Mouse (Mus musculus) limb, embryonic 11.5 days (tissue): Measurements from ENCODE around the gene Serp1. TPM values are rescaled to one million over a fixed set of nuclear protein-coding genes. Genes with fewer than 3 reads are reported as not detected.

Source experiments
- ATAC-seq: fragments of 200-750 bp; cut with Nextera tagmentation; 2 replicates; pipeline ENCODE4 v1.8.0; 2017; ENCODE audit warnings: low read depth; ENCODE audit not compliant: insufficient number of reproducible peaks, low FRiP score, low TSS enrichment
- DNase-seq: peaks from one replicate; pipeline ENCODE4 v3.0.0-alpha.2; 2015; ENCODE audit warnings: low spot score
- H3K27ac ChIP-seq: fragments of 300-500 bp; sonication (generic); replicated peaks from 2 replicates; pipeline ENCODE4 v1.5.1; 2014; ENCODE audit warnings: low read depth, mild to moderate bottlenecking, low read length
- H3K27me3 ChIP-seq: fragments of 300-500 bp; sonication (generic); 2 replicates; pipeline ENCODE4 v1.6.1; 2014; ENCODE audit warnings: mild to moderate bottlenecking, low read length, mixed read lengths; ENCODE audit not compliant: control insufficient read depth, insufficient read depth
- H3K36me3 ChIP-seq: fragments of 300-500 bp; sonication (generic); 2 replicates; pipeline ENCODE4 v1.6.1; 2014; ENCODE audit warnings: mild to moderate bottlenecking, low read length, moderate library complexity, mixed read lengths; ENCODE audit not compliant: control insufficient read depth, insufficient read depth
- H3K4me1 ChIP-seq: fragments of 300-500 bp; sonication (generic); 2 replicates; pipeline ENCODE4 v1.6.1; 2014; ENCODE audit warnings: low read length, mixed read lengths; ENCODE audit not compliant: control insufficient read depth, insufficient read depth
- H3K4me2 ChIP-seq: fragments of 300-500 bp; sonication (generic); 2 replicates; pipeline ENCODE4 v1.6.1; 2014; ENCODE audit warnings: low read depth, mild to moderate bottlenecking, moderate library complexity; ENCODE audit not compliant: severe bottlenecking
- H3K4me3 ChIP-seq: fragments of 300-500 bp; sonication (generic); 2 replicates; pipeline ENCODE4 v1.5.1; 2014; ENCODE audit warnings: low read depth, low read length
- H3K9ac ChIP-seq: fragments of 300-500 bp; sonication (generic); 2 replicates; pipeline ENCODE4 v1.6.1; 2014; ENCODE audit warnings: mild to moderate bottlenecking, low read length
- H3K9me3 ChIP-seq: fragments of 300-500 bp; sonication (generic); 2 replicates; pipeline ENCODE4 v1.6.1; 2016; ENCODE audit warnings: low read length; ENCODE audit not compliant: control insufficient read depth
- WGBS: fragments of 180-500 bp; shearing (Covaris S2); extraction: QIAGEN DNeasy Blood & Tissue Kit; methylation state at CpG from one replicate; pipeline ENCODE4 v1.1.7; 2014; 5-methylcytosine and 5-hydroxymethylcytosine counted together
- polyA plus RNA-seq: library from polyadenylated mRNA; unstranded; fragments of >200 nt; fragmentation: Nextera tagmentation; extraction: Ambion mirVana; gene quantifications from 2 replicates; pipeline ENCODE4 v1.2.1, GENCODE M21; 2014

The Serp1 gene
- polyA plus RNA-seq, 1 experiment from 2014 or later: 165 TPM

- DNase-seq (no peak), ATAC-seq (no peak)
- Histone ChIP-seq H3K9me3 (no peaks in the 10 kb centered on the region), H3K27ac (no peak overlapping the region), H3K27me3 (no peaks in the 10 kb centered on the region), H3K4me1 (no peaks in the 10 kb centered on the region), H3K4me3 (no peak overlapping the region), H3K36me3 (0 out of 2 replicates have a peak, but pooled peaks cover 8% of the 10 kb centered on the region), H3K4me2 (no peak overlapping the region), H3K9ac (no peak overlapping the region)
- 76% methylated on average over 7 of the region's 7 CpGs for WGBS
Observed at GRCm38 (mm10) chr3:58516602-58516976, 9.1 kb downstream of the Serp1 start.

DNA sequence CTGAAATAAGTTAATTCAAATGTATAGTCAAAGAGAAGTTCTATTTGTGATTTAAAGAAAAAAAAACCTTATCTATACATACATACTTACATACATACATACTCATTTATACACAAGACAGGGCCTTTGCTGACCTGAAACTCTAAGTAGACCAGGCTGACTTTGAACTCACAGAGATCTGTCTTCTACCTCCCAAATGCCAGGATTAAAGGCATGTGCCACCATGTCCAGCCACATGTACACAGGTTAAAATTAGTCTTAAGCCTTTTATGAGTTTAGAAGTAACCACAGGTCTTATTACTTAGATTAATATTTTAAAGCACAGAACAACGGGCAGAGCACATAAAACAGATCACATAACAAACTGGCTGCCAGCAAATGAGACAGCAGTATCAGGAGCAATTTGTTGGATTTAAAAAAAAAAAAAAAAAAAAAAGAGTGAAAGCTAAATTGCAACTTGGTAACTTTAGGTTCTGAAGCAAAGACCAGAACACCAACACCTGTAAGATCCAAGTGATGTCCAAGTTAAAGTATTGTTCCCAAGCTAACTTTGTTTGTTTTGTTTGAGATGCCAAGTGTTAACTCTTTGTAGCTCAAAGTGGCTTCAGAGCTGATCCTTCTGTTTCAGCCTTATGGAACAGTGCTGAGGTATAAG, 9.6 kb downstream of the Serp1 start:
- H3K27ac ChIP-seq: no peak overlapping the region
- WGBS: 53% methylated on average over 1 of the region's 1 CpGs

GRCm38 (mm10) chr3:58513483-58513882, 12.2 kb downstream of the Serp1 start:
- H3K9me3 ChIP-seq: no peaks in the 10 kb centered on the region
- 90% methylated on average over 4 of the region's 4 CpGs for WGBS
- no peaks in the 10 kb centered on the region for H3K4me1 ChIP-seq
- no peak overlapping the region for H3K9ac ChIP-seq
- no peaks in the 10 kb centered on the region for H3K36me3 ChIP-seq
- H3K27me3 ChIP-seq: no peaks in the 10 kb centered on the region
- H3K4me2 ChIP-seq: no peak overlapping the region
- H3K27ac ChIP-seq: no peak overlapping the region
- H3K4me3 ChIP-seq: no peak overlapping the region
- no peak for DNase-seq
- ATAC-seq: no peak

More for the DNA sequence above, 9.6 kb downstream of the Serp1 start:
- no peaks in the 10 kb centered on the region for H3K4me1 ChIP-seq
- H3K27me3 ChIP-seq: no peaks in the 10 kb centered on the region
- H3K9ac ChIP-seq: no peak overlapping the region
- H3K9me3 ChIP-seq: no peaks in the 10 kb centered on the region
- DNase-seq (no peak), ATAC-seq (no peak)
- H3K36me3 ChIP-seq: 0 out of 2 replicates have a peak, but pooled peaks cover 4% of the 10 kb centered on the region
- H3K4me2 ChIP-seq: no peak overlapping the region
- no peak overlapping the region for H3K4me3 ChIP-seq

GRCm38 (mm10) chr3:58512740-58513139, 13.0 kb downstream of the Serp1 start:
- Histone ChIP-seq H3K27me3 (no peaks in the 10 kb centered on the region), H3K9ac (no peak overlapping the region), H3K4me3 (no peak overlapping the region), H3K4me1 (no peaks in the 10 kb centered on the region), H3K27ac (no peak overlapping the region), H3K9me3 (no peaks in the 10 kb centered on the region), H3K4me2 (no peak overlapping the region), H3K36me3 (no peaks in the 10 kb centered on the region)
- ATAC-seq (no peak), DNase-seq (no peak)
- 80% methylated on average over 3 of the region's 3 CpGs for WGBS

- H3K4me2 ChIP-seq: no peak overlapping the region
- no peaks in the 10 kb centered on the region for H3K27me3 ChIP-seq
- no peak overlapping the region for H3K4me3 ChIP-seq
- ATAC-seq: no peak
- no peaks in the 10 kb centered on the region for H3K9me3 ChIP-seq
- no peak for DNase-seq
- H3K9ac ChIP-seq: no peak overlapping the region
- H3K4me1 ChIP-seq: no peaks in the 10 kb centered on the region
- no peak overlapping the region for H3K27ac ChIP-seq
- H3K36me3 ChIP-seq: no peaks in the 10 kb centered on the region
Observed at GRCm38 (mm10) chr3:58511581-58511980, 14.1 kb downstream of the Serp1 start.

- Histone ChIP-seq H3K4me1 (no peaks in the 10 kb centered on the region), H3K36me3 (no peaks in the 10 kb centered on the region), H3K9me3 (no peaks in the 10 kb centered on the region), H3K9ac (no peak overlapping the region), H3K4me3 (no peak overlapping the region), H3K27me3 (no peaks in the 10 kb centered on the region), H3K4me2 (no peak overlapping the region), H3K27ac (no peak overlapping the region)
- WGBS: 90% methylated on average over 7 of the region's 7 CpGs
- ATAC-seq (no peak), DNase-seq (no peak)
Observed at GRCm38 (mm10) chr3:58508020-58508750, 17.5 kb downstream of the Serp1 start.

DNA sequence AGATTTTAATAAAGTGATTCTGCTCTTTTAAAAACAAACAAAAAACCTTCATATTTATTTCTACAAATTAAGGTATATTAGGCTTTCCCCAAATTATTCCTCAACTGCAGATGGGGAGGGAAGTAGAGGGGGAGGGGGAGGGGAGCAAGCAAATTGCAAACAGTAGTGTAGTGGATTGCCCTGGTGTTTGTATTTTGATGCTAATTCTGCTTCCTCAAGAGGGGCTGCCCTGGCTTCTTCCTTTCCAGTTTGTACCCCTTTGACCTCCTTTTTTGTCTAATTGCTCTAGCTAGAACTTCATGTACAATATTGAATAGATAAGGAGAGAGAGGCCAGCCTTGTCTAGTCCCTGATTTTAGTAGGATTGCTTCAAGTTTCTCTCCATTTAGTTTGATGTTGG, 21.0 kb downstream of the Serp1 start:
- no peaks in the 10 kb centered on the region for H3K27me3 ChIP-seq
- H3K9ac ChIP-seq: no peak overlapping the region
- H3K4me1 ChIP-seq: no peaks in the 10 kb centered on the region
- no peak for ATAC-seq
- H3K4me3 ChIP-seq: no peak overlapping the region
- H3K4me2 ChIP-seq: no peak overlapping the region
- DNase-seq: no peak
- no peaks in the 10 kb centered on the region for H3K9me3 ChIP-seq
- H3K36me3 ChIP-seq: no peaks in the 10 kb centered on the region
- H3K27ac ChIP-seq: no peak overlapping the region

DNA sequence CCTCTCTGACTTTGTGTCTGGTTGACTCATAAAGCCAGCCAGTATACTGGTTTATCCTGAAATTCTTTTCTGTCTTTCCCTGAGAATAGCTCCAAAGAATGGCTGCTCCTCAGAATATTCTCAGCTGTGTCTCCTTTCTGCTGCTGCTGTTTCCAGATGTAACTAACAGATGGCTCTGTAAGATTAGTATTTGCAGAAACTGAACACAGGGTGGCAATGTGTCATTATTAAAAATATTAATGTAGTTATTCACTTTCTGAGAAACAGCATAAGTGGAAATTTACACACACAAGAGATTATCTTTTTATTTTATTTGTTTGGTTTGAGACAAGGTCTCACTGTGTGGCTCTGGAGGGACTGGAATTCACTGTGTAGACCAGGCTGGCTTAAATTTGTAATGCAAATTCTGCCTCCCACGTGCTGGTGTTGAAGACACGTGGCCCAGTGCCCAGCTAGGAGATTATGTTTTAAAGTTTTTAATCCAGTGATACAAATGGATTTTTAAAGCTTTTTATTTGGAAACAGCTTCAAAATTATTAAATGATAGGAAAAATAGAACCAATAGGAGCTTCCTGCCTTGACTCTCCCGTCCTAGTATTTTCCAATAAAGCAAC, 21.9 kb downstream of the Serp1 start:
- no peak overlapping the region for H3K27ac ChIP-seq
- no peak overlapping the region for H3K4me2 ChIP-seq
- no peak for DNase-seq
- no peak overlapping the region for H3K4me3 ChIP-seq
- no peaks in the 10 kb centered on the region for H3K9me3 ChIP-seq
- 64% methylated on average over 3 of the region's 3 CpGs for WGBS
- no peaks in the 10 kb centered on the region for H3K36me3 ChIP-seq
- no peaks in the 10 kb centered on the region for H3K4me1 ChIP-seq
- ATAC-seq: no peak
- H3K9ac ChIP-seq: no peak overlapping the region
- no peaks in the 10 kb centered on the region for H3K27me3 ChIP-seq
